Comparison of ENCODE assay signal across 13 mouse cellular contexts in the genomic region with DNA sequence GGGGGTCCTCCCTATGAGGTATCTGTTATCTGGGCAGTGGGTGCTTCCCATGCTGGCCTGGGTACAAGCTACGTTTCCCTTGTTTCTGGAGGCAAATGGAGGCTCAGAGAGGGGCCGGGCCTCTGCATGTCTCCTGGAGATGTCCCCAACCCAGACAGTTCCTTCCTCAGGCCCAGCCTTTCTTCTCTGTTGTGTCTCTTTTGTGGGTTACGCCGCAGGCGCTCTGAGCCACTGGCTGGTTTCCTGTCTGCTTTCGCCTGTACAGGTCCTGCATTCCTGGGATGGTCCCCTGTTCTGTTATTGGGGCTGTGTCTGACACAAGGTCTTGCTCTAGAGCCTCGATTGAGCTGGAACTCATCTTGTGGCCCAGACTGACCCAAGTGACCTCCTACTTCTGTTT. TPM values are rescaled to one million over a fixed set of nuclear protein-coding genes. Genes with fewer than 3 reads are reported as not detected.
DNase-seq lines count a peak whose midpoint lies in the region; ATAC-seq and TF ChIP-seq lines count a peak whose summit lies in the region.
"Had no signal": no experiment of that assay in that cellular context is flagged by ENCODE, and none has a peak within 500 bp of the region (broad histone marks: within the 10 kb centered on the region; RNA-seq: fewer than 3 reads in every experiment).

No protein-coding gene starts in this region.

- intact Hi-C loops in left cerebral cortex, adult 2 months (cut with DNase I): loop anchor here (2.0 kb wide), 1 partner anchor 27 kb away; no protein-coding TSS in a partner anchor

- ATAC-seq in activated CD4-positive, CD25-positive, alpha-beta regulatory T cell, adult 4 months: peak; percentile 65
- peak; percentile 72 for ATAC-seq in inflammation-experienced regulatory T-cells, adult 6 months

- no peak overlapping the region for H3K4me3 ChIP-seq in left cerebral cortex, adult 2 months
- H3K4me3 ChIP-seq: neural tube, embryonic 12.5 days had no signal

- peak overlapping the region; percentile 84 for H3K27ac ChIP-seq in left cerebral cortex, adult 2 months
- H3K27ac ChIP-seq: macrophage; neural tube, embryonic 12.5 days had no signal

- DNase-seq in left cerebral cortex, adult 2 months (ENCODE audit: extremely low spot score in 1 of 2, low spot score in 2 of 2): no peak
- DNase-seq in left cerebral cortex, adult 18-20 months (ENCODE audit: low spot score in 2 of 2): no peak
- peak; percentile 58 for DNase-seq in CD4-positive, CD25-positive, alpha-beta regulatory T cell, adult 2 months (ENCODE audit: low read depth, low spot score)
- no peak for DNase-seq in right cerebral cortex, adult 18-20 months
- no peak for DNase-seq in left cerebral cortex, adult 9 months (ENCODE audit: low spot score in 2 of 2)
- DNase-seq: cerebellum, adult 9-10 months; heart, postnatal 4 days; kidney, postnatal 4 days; thymus, postnatal 25 days had no signal

- TF ChIP-seq CTCF in left cerebral cortex, adult 2 months (IDR thresholded peaks at IDR 0.05): no peak

RNA-seq across cellular contexts. Expression of a gene that starts 11.5 kb away (rescaled TPM):
- total RNA-seq in left cerebral cortex, adult 2 months (2021): 100 to 1,000 TPM; 133 to 134 TPM
- 100 to 1,000 TPM; 135 to 137 TPM for total RNA-seq in left cerebral cortex, adult 18-20 months (2021)
- polyA plus RNA-seq in activated CD4-positive, CD25-positive, alpha-beta regulatory T cell, adult 4 months (2017; shearing (Covaris generic)): 1 to 10 TPM; 2.0 to 2.1 TPM
- polyA plus RNA-seq in inflammation-experienced regulatory T-cells, adult 6 months (2017; shearing (Covaris generic)): 1 to 10 TPM in 2 of 3 experiments, under 1 TPM in 1; 0.43 to 2.1 (median 1.0) TPM
